Mouse (Mus musculus) megakaryocyte, embryonic 14.5 days (primary cell): Measurements from ENCODE around the gene Klk12. TPM values are rescaled to one million over a fixed set of nuclear protein-coding genes. Genes with fewer than 3 reads are reported as not detected.

Source experiments
- H3K27me3 ChIP-seq: replicated peaks from 2 replicates; pipeline ENCODE3; 2012; ENCODE audit warnings: inconsistent platforms
- H3K36me3 ChIP-seq: replicated peaks from 2 replicates; pipeline ENCODE3; 2012; ENCODE audit warnings: low read length, inconsistent platforms, mixed read lengths
- H3K4me1 ChIP-seq: 2 replicates; pipeline ENCODE4 v1.6.1; 2012; ENCODE audit warnings: inconsistent platforms
- H3K4me3 ChIP-seq: replicated peaks from 2 replicates; pipeline ENCODE3; 2012; ENCODE audit warnings: moderate library complexity, mild to moderate bottlenecking, inconsistent platforms
- H3K9me3 ChIP-seq: 2 replicates; pipeline ENCODE4 v1.6.1; 2012; ENCODE audit warnings: inconsistent platforms
- FLI1 ChIP-seq: IDR thresholded peaks from 2 replicates; pipeline ENCODE4 v1.6.1; 2012; ENCODE audit warnings: low read length, inconsistent platforms, mixed read lengths
- GATA1 ChIP-seq: IDR thresholded peaks from 3 replicates; pipeline ENCODE4 v1.6.1; 2012; ENCODE audit warnings: mixed read lengths, low read length, inconsistent platforms, borderline replicate concordance
- polyA plus RNA-seq: library from polyadenylated mRNA; stranded (reverse); fragments of >175 nt; gene quantifications from 2 replicates; pipeline ENCODE4 v1.2.3, GENCODE M21; 2012; ENCODE audit warnings: low replicate concordance; ENCODE audit not compliant: insufficient read depth

Klk12 gene
- polyA plus RNA-seq, result not detected in 2 replicates

GRCm38 (mm10) chr7:43768597-43768996 is at the start of gene Klk12:
Gene Klk12, plus strand, starts transcription at chr7:43768897.
- TF ChIP-seq FLI1, result no peak
- TF ChIP-seq GATA1, result no peak
- Histone ChIP-seq H3K27me3 (no peaks in the 10 kb centered on the region), H3K9me3 (0 out of 2 replicates have a peak, but pooled peaks cover 6% of the 10 kb centered on the region), H3K36me3 (no peaks in the 10 kb centered on the region), H3K4me3 (no peak within 1 kb of the TSS), H3K4me1 (no peaks in the 10 kb centered on the region)

DNA sequence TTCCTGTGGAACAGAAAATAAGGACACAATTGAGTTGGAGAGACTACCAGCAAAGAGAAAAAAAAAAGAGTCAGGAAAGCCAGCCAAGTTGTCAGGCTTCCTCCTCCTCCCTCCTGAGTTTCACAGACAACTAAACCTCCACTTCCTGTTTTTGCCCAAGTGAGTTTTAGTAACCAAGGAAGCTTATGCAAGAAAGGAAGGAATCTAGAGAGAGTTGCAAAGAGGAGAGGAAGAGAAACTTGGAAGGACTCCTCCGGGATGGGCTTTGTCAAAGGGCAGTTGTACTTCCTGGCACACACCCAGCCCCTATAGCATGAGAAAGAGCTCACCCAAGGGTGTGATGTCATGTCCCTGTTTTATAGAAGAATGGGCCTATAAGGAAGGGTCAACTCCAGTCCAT is 20.9 kb upstream of the Klk12 start:
- no peak for TF ChIP-seq GATA1
- TF ChIP-seq FLI1, result no peak
- no peaks in the 10 kb centered on the region for H3K27me3 ChIP-seq
- H3K4me1 ChIP-seq, result peaks cover 7% of the 10 kb centered on the region; the same call in 1 of the 2 replicates
- H3K4me3 ChIP-seq, result no peak overlapping the region
- H3K9me3 ChIP-seq, result no peaks in the 10 kb centered on the region
- H3K36me3 ChIP-seq, result no peaks in the 10 kb centered on the region

- no peaks in the 10 kb centered on the region for H3K27me3 ChIP-seq
- no peak overlapping the region for H3K4me3 ChIP-seq
- peaks cover 1% of the 10 kb centered on the region; the same call in 1 of the 2 replicates for H3K4me1 ChIP-seq
- H3K9me3 ChIP-seq, result no peaks in the 10 kb centered on the region
- H3K36me3 ChIP-seq, result no peaks in the 10 kb centered on the region
- no peak for TF ChIP-seq FLI1
- TF ChIP-seq GATA1, result no peak
Measured at GRCm38 (mm10) chr7:43752806-43753205, 15.9 kb upstream of the Klk12 start.

GRCm38 (mm10) chr7:43766484-43766883 is 2.2 kb upstream of the Klk12 start:
- Histone ChIP-seq H3K36me3 (no peaks in the 10 kb centered on the region), H3K9me3 (0 out of 2 replicates have a peak, but pooled peaks cover 6% of the 10 kb centered on the region), H3K4me3 (no peak overlapping the region), H3K27me3 (no peaks in the 10 kb centered on the region), H3K4me1 (no peaks in the 10 kb centered on the region; the same call in 1 of the 2 replicates)
- no peak for TF ChIP-seq GATA1
- no peak for TF ChIP-seq FLI1

GRCm38 (mm10) chr7:43769636-43770035 is 939 bp downstream of the Klk12 start:
- no peak overlapping the region for H3K4me3 ChIP-seq
- no peak for TF ChIP-seq GATA1
- no peak for TF ChIP-seq FLI1

DNA sequence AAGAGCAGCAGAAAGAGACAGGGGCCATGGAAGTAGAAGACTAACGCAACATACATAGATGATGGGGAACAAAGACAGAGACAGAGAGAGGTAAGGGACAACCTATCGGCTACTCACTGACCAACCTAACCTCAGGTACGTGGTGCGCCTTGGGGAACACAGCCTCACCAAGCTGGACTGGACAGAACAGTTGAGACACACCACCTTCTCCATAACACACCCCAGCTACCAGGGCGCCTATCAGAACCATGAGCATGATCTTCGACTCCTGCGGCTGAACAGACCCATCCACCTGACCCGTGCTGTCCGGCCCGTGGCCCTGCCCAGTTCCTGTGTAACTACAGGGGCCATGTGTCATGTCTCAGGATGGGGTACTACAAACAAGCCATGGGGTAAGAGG is 2.0 kb downstream of the Klk12 start:
- Histone ChIP-seq H3K4me3 (no peak overlapping the region), H3K4me1 (no peaks in the 10 kb centered on the region), H3K36me3 (no peaks in the 10 kb centered on the region), H3K9me3 (0 out of 2 replicates have a peak, but pooled peaks cover 6% of the 10 kb centered on the region), H3K27me3 (no peaks in the 10 kb centered on the region)
- TF ChIP-seq GATA1 (no peak), FLI1 (no peak)

More at GRCm38 (mm10) chr7:43769636-43770035, 939 bp downstream of the Klk12 start:
- no peaks in the 10 kb centered on the region for H3K4me1 ChIP-seq
- 0 out of 2 replicates have a peak, but pooled peaks cover 6% of the 10 kb centered on the region for H3K9me3 ChIP-seq
- H3K36me3 ChIP-seq, result no peaks in the 10 kb centered on the region
- H3K27me3 ChIP-seq, result no peaks in the 10 kb centered on the region

DNA sequence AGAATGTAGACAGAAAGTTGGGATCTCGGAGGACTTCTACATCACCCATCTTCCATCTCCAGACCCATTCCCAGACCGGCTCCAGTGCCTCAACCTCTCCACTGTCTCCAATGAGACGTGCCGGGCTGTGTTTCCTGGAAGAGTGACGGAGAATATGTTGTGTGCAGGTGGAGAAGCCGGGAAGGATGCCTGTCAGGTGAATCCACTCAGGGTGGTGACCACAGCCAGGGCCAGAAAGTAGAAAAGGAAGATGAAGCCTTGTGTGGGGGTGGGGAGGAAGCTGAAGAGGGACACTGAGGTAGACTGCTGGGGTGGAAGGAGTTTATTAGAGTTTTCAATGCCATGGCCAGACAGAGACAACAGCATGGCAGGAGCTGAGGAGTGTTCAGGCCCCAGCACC is 3.2 kb downstream of the Klk12 start:
- Histone ChIP-seq H3K4me3 (no peak overlapping the region), H3K4me1 (no peaks in the 10 kb centered on the region), H3K36me3 (no peaks in the 10 kb centered on the region), H3K27me3 (no peaks in the 10 kb centered on the region), H3K9me3 (0 out of 2 replicates have a peak, but pooled peaks cover 6% of the 10 kb centered on the region)
- TF ChIP-seq GATA1, result no peak
- TF ChIP-seq FLI1, result no peak

DNA sequence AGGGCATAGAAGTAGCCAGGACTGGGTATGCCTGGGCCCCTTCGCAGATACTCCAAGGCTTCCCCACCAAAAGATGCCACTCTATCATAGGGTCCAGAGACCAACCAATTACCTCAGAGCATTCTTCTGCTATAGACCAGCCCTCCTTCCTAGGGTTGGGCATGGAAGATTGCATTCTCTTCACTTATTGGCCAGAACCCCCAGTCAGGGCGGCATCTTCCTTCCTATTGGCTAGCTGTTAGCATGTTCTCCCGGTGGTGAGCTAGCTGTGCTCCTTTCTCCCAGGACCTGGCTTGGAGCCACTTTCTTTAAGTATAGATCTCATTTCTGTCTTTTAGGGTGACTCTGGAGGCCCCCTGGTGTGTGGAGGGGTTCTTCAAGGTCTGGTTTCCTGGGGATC is 4.2 kb downstream of the Klk12 start:
- Histone ChIP-seq H3K36me3 (no peaks in the 10 kb centered on the region), H3K4me1 (no peaks in the 10 kb centered on the region), H3K27me3 (peaks cover 2% of the 10 kb centered on the region), H3K4me3 (no peak overlapping the region), H3K9me3 (0 out of 2 replicates have a peak, but pooled peaks cover 6% of the 10 kb centered on the region)
- TF ChIP-seq GATA1 (no peak), FLI1 (no peak)

DNA sequence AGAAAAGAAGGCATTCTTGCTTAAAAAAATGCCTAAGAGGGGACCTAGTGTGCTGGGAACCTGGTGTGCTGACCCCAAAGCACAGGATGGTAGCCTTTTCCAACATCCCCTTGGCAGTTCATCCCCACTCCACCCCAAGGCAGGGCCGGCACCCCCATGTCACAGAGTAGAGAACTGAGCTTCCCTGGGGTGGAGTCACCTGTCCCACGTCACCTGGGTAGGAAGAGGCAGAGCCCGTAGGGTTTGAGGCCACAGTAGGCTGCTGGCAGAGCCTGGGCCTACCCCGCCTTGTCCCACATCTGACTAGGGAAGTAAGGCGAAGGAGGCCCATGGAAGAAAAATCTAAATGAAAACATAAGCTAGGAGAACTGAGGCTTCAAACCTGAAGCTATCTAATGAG is 5.7 kb downstream of the Klk12 start, which contains the start of gene Klk11:
Klk11 (plus strand) TSS at position 241 of the 400 bp plus-strand sequence.
- H3K27me3 ChIP-seq, result peaks cover 6% of the 10 kb centered on the region
- H3K4me1 ChIP-seq, result no peaks in the 10 kb centered on the region
- H3K4me3 ChIP-seq, result no peak within 1 kb of the TSS
- H3K36me3 ChIP-seq, result no peaks in the 10 kb centered on the region
- no peak for TF ChIP-seq GATA1
- TF ChIP-seq FLI1, result no peak
- H3K9me3 ChIP-seq, result 0 out of 2 replicates have a peak, but pooled peaks cover 6% of the 10 kb centered on the region

DNA sequence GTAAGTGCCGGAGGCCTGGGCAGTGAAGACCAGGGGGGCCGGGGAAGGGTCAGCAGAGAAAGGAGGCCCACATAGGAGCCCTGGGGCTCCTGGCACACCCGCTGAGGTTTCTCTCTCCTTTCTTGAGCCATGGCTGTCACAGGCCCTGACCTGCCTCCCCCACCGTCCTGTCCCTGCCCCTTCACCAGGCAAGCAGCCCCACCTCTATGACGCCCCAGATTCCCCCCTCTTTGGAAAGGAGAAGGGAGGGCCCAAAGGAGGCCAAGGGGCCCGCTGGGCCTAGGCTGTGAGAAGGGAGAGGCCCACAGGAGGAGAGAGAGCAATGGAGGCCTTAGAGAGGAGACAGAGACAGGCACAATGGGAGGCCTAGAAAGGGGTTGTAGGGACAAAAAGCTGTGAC is 6.1 kb downstream of the Klk12 start:
- no peak overlapping the region for H3K4me3 ChIP-seq
- peaks cover 8% of the 10 kb centered on the region for H3K27me3 ChIP-seq
- no peaks in the 10 kb centered on the region for H3K36me3 ChIP-seq
- H3K4me1 ChIP-seq, result no peaks in the 10 kb centered on the region
- H3K9me3 ChIP-seq, result 0 out of 2 replicates have a peak, but pooled peaks cover 1% of the 10 kb centered on the region
- TF ChIP-seq GATA1, result no peak
- TF ChIP-seq FLI1, result no peak
